In genomic region chr8:105484392-105484791, GRCm38 (mm10) we compare ENCODE assay signal across 8 mouse cellular contexts. TPM values are rescaled to one million over a fixed set of nuclear protein-coding genes. Genes with fewer than 3 reads are reported as not detected.
A peak's percentile ranks its signal among the peaks of the same experiment; 100 is the strongest.
DNase-seq lines count a peak whose midpoint lies in the region; ATAC-seq and TF ChIP-seq lines count a peak whose summit lies in the region.

No protein-coding gene starts in this region.

- peaks cover 7% of the 10 kb centered on the region; the same call in 1 of the 2 replicates for H3K36me3 ChIP-seq in kidney, embryonic 14.5 days (ENCODE audit: control insufficient read depth, insufficient read depth, low read length)

- no peak overlapping the region for H3K9ac ChIP-seq in kidney, embryonic 14.5 days (ENCODE audit: low read depth, low read length)

- H3K9me3 ChIP-seq in kidney, embryonic 14.5 days (ENCODE audit: control insufficient read depth, low read length) = no peaks in the 10 kb centered on the region

- H3K4me3 ChIP-seq in gastrocnemius, adult 2 months = no peak overlapping the region
- no peak overlapping the region for H3K4me3 ChIP-seq in kidney, embryonic 14.5 days (ENCODE audit: low read length)

- ATAC-seq in kidney, embryonic 14.5 days (ENCODE audit: low FRiP score, low TSS enrichment) = peak; percentile 80

- peak; percentile 50 for DNase-seq in right cerebral cortex, postnatal 4 days
- no peak for DNase-seq in right cerebral cortex, postnatal 25 days
- peak; percentile 58 for DNase-seq in adrenal gland, postnatal 25 days
- DNase-seq in gastrocnemius, adult 2 months = peak; percentile 87
- peak; percentile 75 for DNase-seq in lung, postnatal 36 days
- peak; percentile 43 to 74 for DNase-seq in spleen, postnatal 4 days (ENCODE audit: low spot score in 2 of 2)
- DNase-seq in layer of hippocampus, postnatal 25 days (ENCODE audit: extremely low spot score in 1 of 2, low spot score in 1 of 2) = no peak

- WGBS in kidney, embryonic 14.5 days = 15% methylated on average over 2 of the region's 2 CpGs

- H3K27me3 ChIP-seq in kidney, embryonic 14.5 days (ENCODE audit: control insufficient read depth, insufficient read depth, low read length) = no peaks in the 10 kb centered on the region

- intact Hi-C loops in gastrocnemius, adult 2 months (cut with DNase I) = loop anchor here (1.0 to 5.0 kb wide), 3 partner anchors 33 to 70 kb away; partner anchors contain the start of gene Hsd11b2

- peak; percentile 77 for TF ChIP-seq CTCF in gastrocnemius, adult 2 months (IDR thresholded peaks at IDR 0.05)

- peak overlapping the region; percentile 90 for H3K27ac ChIP-seq in gastrocnemius, adult 2 months
- H3K27ac ChIP-seq in kidney, embryonic 14.5 days (ENCODE audit: low read depth, low read length) = 0 out of 2 replicates have a peak overlapping the region, but pooled peaks have one; percentile 5

- H3K4me1 ChIP-seq in kidney, embryonic 14.5 days (ENCODE audit: control insufficient read depth, insufficient read depth, low read length) = peaks cover 7% of the 10 kb centered on the region; the same call in 1 of the 2 replicates

- no peak overlapping the region for H3K4me2 ChIP-seq in kidney, embryonic 14.5 days (replicated peaks; ENCODE audit: low read depth, low read length)

RNA-seq across cellular contexts. Expression of gene Zdhhc1, which starts 12.3 kb away (rescaled TPM):
- 17.7 and 20.6 TPM in 2 replicates for total RNA-seq in adrenal gland, postnatal 25 days (2021)
- 10 to 100 TPM in 1 of 2 experiments, 1 to 10 TPM in 1; 9.6 to 11.2 TPM for total RNA-seq in gastrocnemius, adult 2 months (2021)
- 27.4 and 37.3 TPM in 2 replicates for polyA plus RNA-seq in kidney, embryonic 14.5 days (2014; fragmentation: Nextera tagmentation; extraction: Ambion mirVana)
- 10 to 100 TPM; 27.6 to 34.0 TPM for total RNA-seq in layer of hippocampus, postnatal 25 days (2021)

RNA-seq across cellular contexts. Expression of gene Tppp3, which starts 13.1 kb away (rescaled TPM):
- total RNA-seq in adrenal gland, postnatal 25 days (2021) = 22.7 and 27.4 TPM in 2 replicates
- 10 to 100 TPM; 52.8 to 53.4 TPM for total RNA-seq in gastrocnemius, adult 2 months (2021)
- polyA plus RNA-seq in kidney, embryonic 14.5 days (2014; fragmentation: Nextera tagmentation; extraction: Ambion mirVana) = 18.3 and 22.3 TPM in 2 replicates
- total RNA-seq in layer of hippocampus, postnatal 25 days (2021) = 10 to 100 TPM; 26.7 to 33.7 TPM

RNA-seq across cellular contexts. Expression of gene Hsd11b2, which starts 34.2 kb away (rescaled TPM):
- 0.15 TPM in 1 of 2 replicates, not detected in the other for total RNA-seq in adrenal gland, postnatal 25 days (2021)
- total RNA-seq in gastrocnemius, adult 2 months (2021) = not detected
- 32.9 and 40.2 TPM in 2 replicates for polyA plus RNA-seq in kidney, embryonic 14.5 days (2014; fragmentation: Nextera tagmentation; extraction: Ambion mirVana)
- total RNA-seq in layer of hippocampus, postnatal 25 days (2021) = under 1 TPM in 1 of 2 experiments, not detected in 1; 0.15 TPM

Comparison
In these comparisons a context has a peak if more than half of its experiments do, and no peak if none do; other contexts are left out.
1. DNase-seq: peak in right cerebral cortex, postnatal 4 days (single experiment), adrenal gland, postnatal 25 days (single experiment), gastrocnemius, adult 2 months (single experiment), lung, postnatal 36 days (single experiment) and spleen, postnatal 4 days (2 of 2); none in right cerebral cortex, postnatal 25 days (single experiment) and layer of hippocampus, postnatal 25 days (0 of 2).